Mouse (Mus musculus) hindlimb bud, embryonic 11.5 days (tissue): ENCODE data around the gene Cyp21a1.
"Not testable (repeated sequence)": the region's sequence is repeated elsewhere in the genome, so short reads cannot be mapped to it uniquely, and the experiment has no call there.

ENCODE experiments used
- DNase-seq: peaks from one replicate; pipeline ENCODE4 v3.0.0-alpha.2; 2012; ENCODE audit warnings: low read depth, low spot score; ENCODE audit errors: extremely low spot score

The Cyp21a1 gene

DNA sequence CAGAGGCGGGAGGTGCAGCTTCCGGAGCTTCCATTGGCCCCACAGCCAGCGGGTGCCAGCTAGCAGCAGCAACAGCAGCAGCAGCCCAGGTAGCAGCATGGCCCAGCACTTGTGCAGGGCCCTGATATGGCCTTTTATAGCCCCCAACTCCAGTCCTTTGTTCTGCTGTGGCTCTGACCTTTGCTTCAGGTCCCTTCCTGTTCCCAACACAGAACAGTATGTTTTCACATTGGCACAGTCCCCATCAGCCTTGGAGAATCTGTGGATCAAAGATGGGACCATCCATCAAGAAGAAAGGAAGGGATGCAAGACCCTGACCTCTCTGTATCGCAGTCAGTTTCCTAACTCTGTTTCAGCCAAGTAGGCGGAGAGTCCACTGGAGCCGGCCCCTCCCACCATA lies at the start of gene Cyp21a1:
Cyp21a1 (minus strand) TSS at position 261 of the 400 bp plus-strand sequence.
- DNase-seq, result not testable (repeated sequence)

DNA sequence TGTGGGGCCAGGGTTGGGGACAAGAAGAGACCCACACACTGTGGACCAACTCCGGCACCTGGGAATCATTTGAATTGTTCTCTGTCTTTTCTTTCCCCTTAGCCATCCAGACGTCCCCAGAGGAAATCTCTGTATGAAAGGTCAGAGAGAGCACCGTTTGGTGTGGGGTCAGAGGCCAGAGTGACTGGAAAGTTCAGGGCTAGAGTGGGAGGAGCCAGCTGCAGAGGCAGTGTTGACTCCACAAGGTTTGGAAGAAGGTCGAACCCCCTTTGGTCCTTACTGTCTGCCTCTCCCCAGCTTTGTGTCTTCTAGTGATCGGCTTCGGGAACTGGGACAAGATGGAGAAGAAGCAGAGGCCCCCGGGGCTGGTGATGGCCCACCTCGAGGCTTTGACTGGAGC lies 49.1 kb upstream of the Cyp21a1 start:
- DNase-seq, result no peak

DNA sequence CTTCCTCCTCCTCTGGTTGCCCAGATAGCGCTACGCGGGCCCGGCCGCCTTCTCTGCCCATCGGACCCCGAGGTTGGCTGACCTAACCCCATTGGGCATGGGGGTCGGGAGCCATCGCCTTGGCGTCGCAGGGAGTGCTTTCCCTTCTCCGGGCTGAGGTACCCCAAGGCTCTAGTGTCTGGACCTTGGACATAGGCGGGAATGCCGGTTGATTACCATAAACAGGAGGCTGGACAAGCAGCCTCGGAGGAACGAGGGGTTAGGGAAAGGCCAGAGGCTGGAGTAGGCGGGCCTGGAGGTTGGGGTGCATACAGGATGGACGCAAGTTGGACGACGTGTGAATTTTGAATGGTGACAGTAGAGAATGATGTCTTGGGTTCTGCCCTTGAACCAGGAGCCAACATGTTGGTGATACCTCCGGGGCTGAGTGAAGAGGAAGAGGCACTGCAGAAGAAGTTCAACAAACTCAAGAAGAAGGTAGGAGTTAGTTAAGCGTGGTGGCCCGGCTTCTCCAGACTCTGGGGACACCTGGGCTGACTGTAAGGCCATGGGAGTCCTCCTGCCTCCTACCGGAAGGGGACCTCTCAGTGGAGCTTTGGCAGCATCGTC lies 46.3 kb upstream of the Cyp21a1 start:
- DNase-seq, result no peak

DNA sequence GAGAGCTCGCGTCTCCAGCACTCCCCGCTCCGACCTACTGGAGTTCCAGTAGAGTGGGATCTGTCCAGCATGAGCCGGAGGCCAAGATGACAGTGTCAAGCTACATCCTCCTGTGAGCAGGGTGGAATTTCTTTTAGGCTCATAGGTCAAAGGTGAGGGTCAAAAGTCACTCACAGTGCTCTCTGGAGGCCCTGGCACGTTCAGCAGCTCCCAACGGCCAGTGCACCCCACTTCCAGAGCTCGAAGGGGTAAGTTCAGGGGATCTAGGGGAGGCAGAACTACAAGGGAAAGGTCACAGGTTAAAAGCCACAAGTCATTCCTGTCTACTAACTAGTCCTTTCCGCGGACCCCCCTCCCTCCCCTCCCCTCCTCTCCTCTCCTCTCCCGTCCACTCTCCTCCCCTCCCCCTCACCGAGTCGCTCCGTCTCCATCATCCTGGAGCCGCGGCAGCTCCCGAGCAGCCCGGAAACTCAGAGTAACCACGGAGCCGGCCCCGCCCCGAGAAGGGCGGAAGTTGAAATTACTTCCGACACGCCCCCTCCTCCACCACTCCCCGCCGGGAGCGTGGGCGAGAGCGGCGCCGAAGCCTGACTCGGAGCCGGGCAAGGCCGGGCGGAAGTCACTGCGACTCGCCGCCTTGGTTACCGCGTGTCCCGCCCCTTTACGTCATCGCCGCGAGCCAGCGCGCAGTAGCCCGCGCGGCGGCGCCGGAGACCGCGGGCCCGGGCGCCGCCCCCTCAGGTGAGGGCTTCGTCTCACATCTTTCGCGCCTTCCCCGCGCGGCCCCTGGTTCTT lies 45.6 kb upstream of the Cyp21a1 start, which contains the start of the genes Skiv2l and Nelfe:
Skiv2l (minus strand) TSS at position 489 of the 795 bp plus-strand sequence.
Nelfe (plus strand) TSS at position 670 of the 795 bp plus-strand sequence.
- peak; percentile 79 for DNase-seq

DNA sequence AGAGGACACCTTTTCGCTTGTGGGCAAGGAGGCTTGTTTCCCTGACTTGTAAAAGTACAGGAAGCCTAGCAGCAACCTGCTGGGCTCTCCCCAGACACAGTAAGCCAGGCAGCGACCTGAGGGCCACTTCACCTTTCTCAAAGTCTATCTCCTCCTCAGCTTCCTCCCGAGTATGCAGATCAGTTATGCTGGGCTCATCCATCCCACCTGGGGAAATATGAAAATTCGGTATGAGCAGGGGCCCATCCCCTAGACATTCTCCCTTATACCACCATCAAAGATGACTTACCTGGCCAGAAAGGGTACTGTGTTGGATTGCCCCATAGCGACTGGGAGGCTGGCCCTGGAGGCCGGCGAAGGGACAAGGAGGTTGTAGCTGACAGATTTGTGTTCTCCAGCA lies 43.3 kb upstream of the Cyp21a1 start:
- no peak for DNase-seq

DNA sequence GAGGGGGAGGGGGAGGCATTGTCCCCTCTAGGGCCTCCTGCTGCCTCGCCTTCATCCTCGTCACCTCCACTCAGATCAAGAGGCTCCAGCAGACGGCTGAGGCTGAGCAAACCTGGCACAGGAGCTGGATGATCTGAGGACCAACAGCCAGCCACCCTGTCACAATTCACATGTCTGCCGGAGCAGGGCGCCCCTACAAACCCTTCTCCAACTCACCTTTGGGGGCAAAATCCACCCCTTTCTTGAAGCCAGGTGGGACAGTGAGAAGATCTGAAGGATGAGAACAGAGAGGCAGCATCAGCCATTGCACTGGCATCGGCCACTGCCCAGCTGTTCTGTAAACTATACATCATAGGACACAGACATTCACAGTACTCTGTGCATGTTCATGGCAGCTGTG lies 42.8 kb upstream of the Cyp21a1 start:
- no peak for DNase-seq

DNA sequence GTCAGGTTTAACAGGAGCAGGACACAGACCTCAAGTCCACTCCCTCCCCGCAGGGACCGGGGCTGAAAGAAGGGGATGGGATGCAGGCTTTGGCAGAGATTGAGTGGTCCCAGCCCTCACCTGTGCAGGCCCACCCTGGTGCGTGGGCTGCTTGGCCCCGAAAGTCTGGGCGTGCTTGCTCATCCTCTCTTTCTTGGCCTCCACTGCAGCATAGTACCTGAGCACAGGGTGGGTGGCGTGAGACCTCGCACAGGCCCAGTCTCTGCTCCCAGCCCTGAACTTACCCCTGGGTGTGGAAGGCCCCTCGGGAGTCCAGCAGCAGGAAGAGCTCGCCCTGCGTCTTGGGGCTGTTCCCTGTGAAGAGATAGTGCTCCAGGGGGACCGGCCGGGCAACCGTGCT lies 40.5 kb upstream of the Cyp21a1 start:
- no peak for DNase-seq

DNA sequence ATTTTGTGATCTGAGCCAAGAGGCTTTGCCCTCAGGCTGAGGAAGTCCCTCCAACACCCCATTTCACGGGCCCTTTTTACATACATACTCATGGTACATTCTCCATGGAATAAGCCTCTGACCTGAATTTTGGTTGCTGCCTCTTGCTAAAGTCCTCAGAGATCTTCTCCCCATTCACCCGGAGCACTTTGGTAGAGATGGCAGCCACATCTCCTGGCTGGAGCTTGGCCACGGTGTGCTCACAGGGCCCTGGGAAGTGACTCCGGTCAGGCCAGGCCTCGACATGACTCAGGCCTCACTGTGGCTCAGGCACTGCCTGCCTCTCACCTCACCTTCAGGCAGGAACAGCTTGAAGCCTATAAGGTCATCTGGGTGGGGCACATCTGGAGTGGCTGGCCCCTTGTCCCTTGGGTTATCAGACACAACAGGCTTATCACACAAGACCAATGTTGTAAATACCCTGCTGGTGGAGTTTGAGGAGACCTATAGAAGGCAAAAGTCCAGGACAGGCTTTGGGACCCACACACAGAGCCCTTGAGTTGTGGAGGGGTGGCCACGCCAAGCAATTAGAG lies 36.5 kb upstream of the Cyp21a1 start:
- DNase-seq, result no peak

DNA sequence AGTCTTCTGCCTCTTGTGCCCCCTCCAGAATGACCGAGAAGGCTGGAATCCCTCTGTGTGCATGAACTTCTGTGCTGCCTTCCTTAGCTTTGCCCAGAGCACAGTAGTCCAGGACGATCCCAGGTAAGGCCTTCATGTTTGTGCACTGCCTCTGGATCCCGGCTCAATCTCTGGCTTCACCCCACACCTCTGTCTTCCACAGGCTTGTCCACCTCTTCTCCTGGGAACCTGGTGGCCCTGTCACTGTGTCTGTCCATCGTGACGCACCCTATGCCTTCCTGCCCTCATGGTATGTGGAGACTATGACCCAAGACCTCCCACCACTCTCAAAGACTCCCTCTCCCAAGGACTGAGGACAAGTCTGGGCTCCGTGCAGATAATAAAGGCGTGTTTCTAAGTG lies 34.4 kb upstream of the Cyp21a1 start:
- no peak for DNase-seq

DNA sequence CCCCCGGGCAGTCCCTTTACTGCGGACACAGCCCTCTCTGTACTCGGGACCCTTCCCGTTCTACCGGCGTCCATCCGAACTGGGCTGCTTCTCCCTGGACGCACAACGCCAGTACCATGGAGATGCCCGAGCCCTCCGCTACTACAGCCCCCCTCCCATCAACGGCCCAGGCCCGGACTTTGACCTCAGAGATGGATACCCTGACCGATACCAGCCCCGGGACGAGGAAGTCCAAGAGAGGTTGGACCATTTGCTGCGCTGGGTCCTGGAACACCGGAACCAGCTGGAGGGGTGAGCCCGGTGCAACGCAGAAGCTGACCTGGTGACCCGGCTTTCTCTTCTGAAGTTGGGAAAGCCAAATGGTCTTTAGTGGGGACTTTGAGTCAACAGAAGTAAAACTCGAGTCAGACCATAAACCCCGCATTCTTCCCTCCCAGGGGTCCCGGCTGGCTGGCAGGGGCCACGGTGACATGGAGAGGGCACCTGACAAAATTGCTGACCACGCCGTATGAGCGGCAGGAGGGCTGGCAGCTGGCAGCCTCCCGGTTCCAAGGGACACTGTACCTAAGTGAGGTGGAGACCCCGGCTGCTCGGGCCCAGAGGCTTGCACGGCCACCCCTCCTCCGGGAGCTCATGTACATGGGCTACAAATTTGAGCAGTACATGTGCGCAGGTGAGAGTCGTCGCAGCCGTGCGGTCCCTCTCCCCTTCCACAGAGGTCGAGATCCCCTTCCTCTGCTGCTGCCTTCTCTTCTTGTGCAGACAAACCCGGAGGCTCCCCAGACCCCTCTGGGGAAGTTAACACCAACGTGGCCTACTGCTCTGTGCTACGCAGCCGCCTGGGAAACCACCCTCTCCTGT lies 33.3 kb upstream of the Cyp21a1 start:
- DNase-seq, result no peak

DNA sequence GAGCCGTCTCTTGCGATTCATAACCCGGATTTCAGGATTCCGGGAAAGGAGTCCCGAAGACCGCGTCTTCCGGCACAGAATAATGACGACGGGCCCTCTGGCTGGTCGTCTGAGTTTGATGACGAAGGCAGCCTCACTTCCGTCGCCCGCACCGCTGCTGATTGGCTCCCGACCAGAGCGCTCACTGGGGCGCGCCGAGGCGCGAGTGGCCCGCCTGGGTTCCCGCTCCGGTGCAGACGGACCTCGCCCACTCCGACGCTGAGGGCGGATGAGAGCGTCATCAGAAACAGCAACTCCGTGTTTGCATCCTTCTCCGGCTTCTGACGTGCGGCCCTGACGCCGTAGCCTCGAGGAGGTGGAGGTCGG lies 32.5 kb upstream of the Cyp21a1 start, which contains the start of the genes Stk19 and Dxo:
Stk19 (minus strand) TSS at position 90 of the 366 bp plus-strand sequence.
Dxo (plus strand) TSS at position 164 of the 366 bp plus-strand sequence.
- peak; percentile 93 for DNase-seq

DNA sequence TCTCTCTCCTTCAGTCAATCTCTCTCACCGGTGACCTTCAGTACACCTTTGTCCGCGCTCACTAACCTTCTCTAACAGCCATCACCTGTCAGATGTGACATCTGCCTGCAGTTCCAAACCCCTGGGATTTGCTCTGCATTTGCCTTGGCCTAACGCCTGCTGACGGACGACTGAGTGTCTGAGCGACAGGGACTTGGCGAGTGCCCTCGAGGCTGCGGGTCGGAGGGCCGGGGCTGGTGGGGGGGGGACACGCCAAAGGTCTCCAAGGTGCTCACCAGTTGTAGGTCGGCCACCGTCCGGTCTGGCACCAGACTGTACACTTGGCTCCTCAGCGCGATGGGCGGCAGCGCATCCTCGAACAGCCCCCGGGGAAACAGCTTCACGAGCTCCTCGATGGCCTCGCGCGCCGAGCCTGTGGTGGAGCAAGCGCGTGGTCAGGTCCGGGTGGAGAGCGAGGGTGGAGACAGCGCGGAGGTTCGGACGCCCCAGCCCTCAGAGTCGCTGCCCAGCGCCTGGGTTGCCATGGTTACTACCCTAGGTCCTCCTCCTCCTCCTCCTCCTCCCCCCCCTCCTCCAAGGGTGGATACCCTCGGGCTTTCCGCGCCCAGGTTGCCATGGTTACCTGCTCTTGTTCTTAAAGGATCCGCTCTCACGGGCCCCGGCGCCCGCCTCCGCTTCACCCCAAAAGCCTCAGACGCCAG lies 31.9 kb upstream of the Cyp21a1 start:
- no peak for DNase-seq

DNA sequence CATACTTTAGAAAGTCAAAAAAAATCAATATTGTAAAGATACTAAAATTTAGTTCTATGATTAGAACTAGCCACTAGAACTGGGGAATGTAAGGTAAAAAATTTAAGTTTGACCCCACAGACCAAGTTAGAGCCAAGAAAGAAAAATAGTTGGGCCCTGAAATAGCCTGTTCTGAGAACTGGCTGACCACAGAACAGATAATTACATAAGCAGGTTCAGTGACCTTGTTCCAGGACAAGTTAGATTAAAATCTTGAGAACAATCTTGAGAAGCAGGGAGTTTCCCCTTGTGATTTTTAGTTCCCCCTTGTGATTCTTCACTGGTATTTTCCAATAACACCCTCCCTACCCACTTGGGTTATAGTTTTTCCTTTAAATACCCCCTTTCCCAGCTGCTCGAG lies 26.4 kb upstream of the Cyp21a1 start:
- DNase-seq, result not testable (repeated sequence)

DNA sequence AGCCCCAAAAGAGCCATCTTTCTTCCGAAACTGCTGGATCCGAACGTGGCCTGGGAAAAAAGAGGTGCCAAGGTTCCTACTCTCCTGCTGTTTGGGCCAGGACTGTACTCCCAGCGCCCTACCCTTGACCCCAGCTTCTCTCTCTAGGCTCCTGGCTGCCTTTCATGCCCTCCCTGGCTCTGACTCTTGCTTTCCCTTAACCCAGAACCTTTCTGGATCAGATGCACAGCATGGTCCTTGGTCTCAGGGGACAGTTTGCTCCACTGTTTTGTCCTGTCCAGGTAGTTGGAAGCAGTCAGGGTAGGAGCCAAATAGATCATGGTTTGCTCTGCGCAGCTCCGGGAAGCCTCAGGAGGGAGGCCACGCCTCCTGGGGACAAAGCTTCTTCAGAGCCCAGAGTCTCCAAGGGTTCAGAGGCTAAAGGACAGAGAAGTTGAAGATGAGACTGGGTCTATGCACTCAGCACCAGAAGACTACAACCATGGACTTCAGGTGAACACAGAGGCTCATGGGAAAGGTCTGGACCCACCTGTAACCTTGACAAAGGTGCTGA lies 10.5 kb upstream of the Cyp21a1 start:
- no peak for DNase-seq

DNA sequence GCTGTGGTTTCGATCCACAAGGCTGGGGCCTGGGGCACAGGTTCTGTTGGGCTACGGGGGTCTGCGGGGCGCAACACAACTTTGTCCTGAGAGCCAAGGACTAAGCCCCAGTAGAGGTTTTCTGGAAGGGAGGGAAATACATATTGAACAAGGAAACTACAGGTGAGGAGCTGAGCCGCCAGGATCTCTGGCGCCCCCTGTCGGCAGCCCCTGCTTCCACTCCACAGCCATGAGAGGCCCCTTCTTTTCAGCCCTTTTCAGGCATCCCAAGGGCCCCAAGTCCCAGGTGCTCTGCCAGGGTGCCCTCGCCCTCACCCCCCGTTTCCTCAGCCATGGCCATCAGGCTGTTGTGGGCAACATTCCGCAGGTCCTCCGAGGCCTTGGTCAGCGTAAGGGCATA lies 9.4 kb upstream of the Cyp21a1 start:
- DNase-seq, result not testable (repeated sequence)

DNA sequence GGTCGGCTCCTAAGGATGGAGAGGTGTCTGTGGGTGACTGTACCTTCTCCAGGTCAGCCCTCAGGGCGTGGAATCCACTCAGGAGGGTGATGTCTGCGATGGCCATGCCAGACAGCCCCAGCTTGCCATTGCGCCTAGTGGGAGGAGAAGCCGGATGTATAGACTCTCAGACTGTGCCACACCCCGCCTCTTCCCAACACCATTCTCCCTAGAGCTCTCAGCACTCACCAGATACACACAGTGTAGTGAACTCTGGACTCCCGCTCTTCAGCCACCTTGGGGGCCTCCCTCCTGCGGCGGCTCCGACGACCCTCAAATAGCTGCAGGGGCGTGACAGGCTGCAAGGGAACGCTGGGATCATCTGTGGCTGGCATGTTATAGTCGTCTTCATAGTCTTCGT lies 6.9 kb upstream of the Cyp21a1 start:
- no peak for DNase-seq

DNA sequence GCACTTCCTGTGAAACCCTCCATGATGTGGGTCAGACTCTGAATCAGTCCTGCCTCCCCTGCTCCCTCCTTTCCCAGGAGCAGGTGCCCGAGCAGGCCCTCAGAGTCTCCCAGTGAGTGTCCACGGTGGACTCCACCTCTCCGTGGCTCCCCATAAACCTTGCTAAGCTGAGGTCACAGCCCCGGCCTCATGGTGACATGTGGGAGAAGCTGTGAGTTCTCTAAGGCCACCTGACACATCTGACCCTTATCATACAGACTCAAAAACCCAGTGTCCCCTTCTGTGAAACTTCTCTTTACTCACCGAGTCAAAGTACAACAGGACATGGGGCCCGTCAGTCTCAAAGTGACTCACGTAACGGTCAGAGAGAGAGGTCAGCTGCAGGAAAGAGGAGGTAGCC lies 6.5 kb upstream of the Cyp21a1 start:
- not testable (repeated sequence) for DNase-seq

DNA sequence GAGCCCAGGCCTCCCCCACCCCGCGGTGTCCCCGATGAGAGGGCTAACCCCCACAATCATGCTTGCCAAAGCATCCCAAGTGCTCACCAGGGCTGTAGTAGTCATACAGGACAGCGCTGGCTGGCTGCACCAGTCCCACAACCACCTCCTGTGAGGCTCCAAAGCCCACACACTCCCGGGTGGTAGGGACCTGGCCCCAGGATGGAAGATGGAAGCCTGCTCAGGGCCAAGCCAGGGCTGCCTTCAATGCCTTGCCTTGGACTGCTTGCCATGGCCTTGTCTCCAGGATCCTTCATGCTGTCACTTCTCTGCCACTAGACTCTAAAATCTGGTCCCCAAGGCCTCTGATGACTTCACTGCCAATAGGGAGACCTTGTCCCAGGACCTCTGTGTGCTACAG lies 6.0 kb upstream of the Cyp21a1 start:
- DNase-seq, result not testable (repeated sequence)

DNA sequence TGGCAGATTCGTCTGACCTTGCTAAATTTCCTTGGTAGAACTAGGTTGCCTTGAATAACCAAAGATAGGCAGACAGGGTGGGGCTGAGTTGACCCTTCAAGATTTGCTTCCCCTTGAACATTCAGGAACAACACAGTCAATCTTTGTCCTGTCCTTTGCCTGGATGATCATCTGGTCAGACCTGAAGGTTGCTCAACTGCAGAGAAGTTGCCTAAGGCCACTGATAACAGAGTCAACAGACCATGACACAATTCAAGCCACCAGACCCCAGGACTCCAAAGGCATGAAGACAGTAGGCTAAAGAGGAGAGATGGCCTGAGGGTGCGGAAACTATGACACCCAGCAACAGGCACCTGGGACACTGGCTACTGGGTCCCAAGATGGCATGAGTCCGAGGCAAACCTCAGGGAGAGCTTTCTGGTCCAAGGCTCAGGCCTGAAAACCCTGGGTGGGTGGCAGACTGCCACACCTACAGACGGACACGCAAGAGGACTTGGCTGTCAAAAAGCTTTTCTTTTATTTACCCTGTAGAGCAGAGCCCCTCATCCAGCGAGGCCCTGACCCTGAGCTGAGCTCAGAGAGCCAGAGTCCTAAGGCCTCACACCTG lies 4.3 kb upstream of the Cyp21a1 start:
- DNase-seq, result no peak

DNA sequence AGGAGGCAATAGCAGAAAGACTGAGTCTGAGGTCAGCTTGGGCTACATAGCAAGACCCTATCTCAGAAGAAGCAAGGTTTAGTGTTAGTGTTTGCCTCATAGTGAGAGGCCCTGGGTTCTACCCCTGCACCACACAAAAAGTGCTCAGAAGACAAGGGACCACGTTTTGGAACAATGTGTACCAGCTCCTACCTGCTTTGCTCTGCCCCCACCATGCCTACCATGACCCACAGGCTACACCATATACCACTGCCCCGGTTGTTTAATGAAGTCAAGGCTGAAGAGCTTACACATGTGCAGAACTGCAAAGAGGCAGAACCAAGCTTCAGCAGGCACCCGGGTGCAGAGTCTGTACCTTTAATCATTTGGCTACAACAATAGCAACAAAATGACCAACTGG lies 2.8 kb upstream of the Cyp21a1 start:
- DNase-seq, result no peak
